10 mouse cellular contexts compared by ENCODE assay signal in the genomic region with DNA sequence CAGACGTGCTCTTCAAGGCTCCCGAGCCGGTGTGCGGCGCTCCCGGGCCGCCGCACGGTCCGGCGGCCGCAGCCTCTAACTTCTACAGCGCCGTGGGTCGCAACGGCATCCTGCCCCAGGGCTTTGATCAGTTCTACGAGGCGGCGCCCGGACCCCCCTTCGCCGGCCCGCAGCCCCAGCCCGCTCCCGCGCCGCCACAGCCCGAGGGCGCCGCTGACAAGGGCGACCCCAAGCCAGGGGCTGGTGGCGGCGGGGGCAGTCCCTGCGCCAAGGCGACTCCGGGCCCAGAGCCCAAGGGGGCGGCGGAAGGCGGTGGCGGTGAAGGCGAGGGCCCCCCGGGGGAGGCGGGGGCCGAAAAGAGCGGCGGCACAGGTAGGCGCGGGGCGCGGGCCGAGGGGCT. TPM values are rescaled to one million over a fixed set of nuclear protein-coding genes. Genes with fewer than 3 reads are reported as not detected.
DNase-seq lines count a peak whose midpoint lies in the region; ATAC-seq and TF ChIP-seq lines count a peak whose summit lies in the region.
"Had no signal": no experiment of that assay in that cellular context is flagged by ENCODE, and none has a peak within 500 bp of the region (broad histone marks: within the 10 kb centered on the region; RNA-seq: fewer than 3 reads in every experiment).

No protein-coding gene starts in this region.

- no peak for TF ChIP-seq CTCF in gastrocnemius, adult 2 months (IDR thresholded peaks at IDR 0.05)
- no peak for TF ChIP-seq CTCF in lung, postnatal 0 days (IDR thresholded peaks at IDR 0.05)

- no peaks in the 10 kb centered on the region for H3K36me3 ChIP-seq in lung, postnatal 0 days (ENCODE audit: insufficient read depth, low read length)
- H3K36me3 ChIP-seq in liver, embryonic 12.5 days: no peaks in the 10 kb centered on the region
- no peaks in the 10 kb centered on the region for H3K36me3 ChIP-seq in stomach, embryonic 16.5 days (ENCODE audit: control insufficient read depth, insufficient read depth, low read length)

- H3K9me3 ChIP-seq in lung, postnatal 0 days (ENCODE audit: low read length): no peaks in the 10 kb centered on the region
- no peaks in the 10 kb centered on the region for H3K9me3 ChIP-seq in liver, embryonic 12.5 days (replicated peaks)
- no peaks in the 10 kb centered on the region for H3K9me3 ChIP-seq in stomach, embryonic 16.5 days (replicated peaks; ENCODE audit: control insufficient read depth, low read length)

- peaks cover 5% of the 10 kb centered on the region; the same call in 1 of the 2 replicates for H3K4me1 ChIP-seq in lung, postnatal 0 days (ENCODE audit: insufficient read depth, low read depth, low read length)
- peaks cover 13% of the 10 kb centered on the region for H3K4me1 ChIP-seq in liver, embryonic 12.5 days
- peaks cover 10% of the 10 kb centered on the region for H3K4me1 ChIP-seq in stomach, embryonic 16.5 days (ENCODE audit: control insufficient read depth, insufficient read depth, low read length)

- peak overlapping the region; percentile 68 for H3K4me3 ChIP-seq in gastrocnemius, adult 2 months
- H3K4me3 ChIP-seq in lung, postnatal 0 days (ENCODE audit: low read depth, low read length): peak overlapping the region; percentile 28
- H3K4me3 ChIP-seq in liver, embryonic 12.5 days: 0 out of 2 replicates have a peak overlapping the region, but pooled peaks have one; percentile 19
- H3K4me3 ChIP-seq in stomach, embryonic 16.5 days (replicated peaks; ENCODE audit: low read length): peak overlapping the region; percentile 21

- WGBS in lung, postnatal 0 days: under 1% methylated on average over 34 of the region's 51 CpGs
- 3% methylated on average over 40 of the region's 51 CpGs for WGBS in liver, embryonic 12.5 days (ENCODE audit: insufficient replicate concordance)
- 2% methylated on average over 35 of the region's 51 CpGs for WGBS in stomach, embryonic 16.5 days

- peaks cover 90% of the 10 kb centered on the region for H3K27me3 ChIP-seq in lung, postnatal 0 days (replicated peaks; ENCODE audit: insufficient read depth, low read length)
- H3K27me3 ChIP-seq in liver, embryonic 12.5 days (replicated peaks): peaks cover 96% of the 10 kb centered on the region
- peaks cover 93% of the 10 kb centered on the region for H3K27me3 ChIP-seq in stomach, embryonic 16.5 days (ENCODE audit: control insufficient read depth, insufficient read depth, low read length)

- intact Hi-C loops in gastrocnemius, adult 2 months (cut with DNase I): no loop called here

- no peak overlapping the region for H3K9ac ChIP-seq in lung, postnatal 0 days (replicated peaks; ENCODE audit: low read depth)
- H3K9ac ChIP-seq in liver, embryonic 12.5 days: no peak overlapping the region
- H3K9ac ChIP-seq in stomach, embryonic 16.5 days (ENCODE audit: low read length): no peak overlapping the region

- no peak overlapping the region for H3K27ac ChIP-seq in gastrocnemius, adult 2 months
- no peak overlapping the region for H3K27ac ChIP-seq in lung, postnatal 0 days (ENCODE audit: low read length)
- H3K27ac ChIP-seq in liver, embryonic 12.5 days: no peak overlapping the region
- no peak overlapping the region for H3K27ac ChIP-seq in stomach, embryonic 16.5 days (ENCODE audit: low read length)

- no peak for TF ChIP-seq EP300 in lung, postnatal 0 days (IDR thresholded peaks at IDR 0.05)

- no peak for ATAC-seq in lung, postnatal 0 days
- no peak for ATAC-seq in liver, embryonic 12.5 days
- ATAC-seq in stomach, embryonic 16.5 days (ENCODE audit: insufficient read depth, low FRiP score): no peak

- H3K4me2 ChIP-seq in lung, postnatal 0 days (replicated peaks; ENCODE audit: low read depth, low read length): peak overlapping the region; percentile 48
- peak overlapping the region; percentile 18; the same call in 1 of the 2 replicates for H3K4me2 ChIP-seq in liver, embryonic 12.5 days
- H3K4me2 ChIP-seq in stomach, embryonic 16.5 days (ENCODE audit: low read depth, low read length): peak overlapping the region; percentile 25; the same call in 1 of the 2 replicates

- no peak for DNase-seq in gastrocnemius, adult 2 months
- no peak for DNase-seq in gastrocnemius, postnatal 25 days
- DNase-seq in lung, postnatal 0 days (ENCODE audit: low spot score): no peak
- DNase-seq in lung, postnatal 14 days: no peak
- no peak for DNase-seq in cerebellum, adult 9-10 months
- DNase-seq in adrenal gland, postnatal 14 days: no peak
- DNase-seq: cerebellum, adult 18-20 months; thymus, postnatal 36 days had no signal

RNA-seq across cellular contexts. Expression of a gene that starts 3.4 kb away (rescaled TPM):
- not detected for total RNA-seq in gastrocnemius, adult 2 months (2021)
- total RNA-seq in gastrocnemius, postnatal 25 days (2021): under 1 TPM in 1 of 2 experiments, not detected in 1; 0.26 TPM
- not detected in 2 replicates for polyA plus RNA-seq in lung, postnatal 0 days (2015; fragmentation: Nextera tagmentation; extraction: Ambion mirVana)
- polyA plus RNA-seq in liver, embryonic 12.5 days (2016; fragmentation: Nextera tagmentation; extraction: Ambion mirVana): not detected in 2 replicates
- 0.17 TPM in 1 of 2 replicates, not detected in the other for polyA plus RNA-seq in stomach, embryonic 16.5 days (2015; fragmentation: Nextera tagmentation; extraction: Ambion mirVana)
- not detected in 2 replicates for total RNA-seq in adrenal gland, postnatal 14 days (2021)

RNA-seq across cellular contexts. Expression of a gene that starts 8.0 kb away (rescaled TPM):
- not detected for total RNA-seq in gastrocnemius, adult 2 months (2021)
- total RNA-seq in gastrocnemius, postnatal 25 days (2021): not detected
- not detected in 2 replicates for polyA plus RNA-seq in lung, postnatal 0 days (2015; fragmentation: Nextera tagmentation; extraction: Ambion mirVana)
- not detected in 2 replicates for polyA plus RNA-seq in liver, embryonic 12.5 days (2016; fragmentation: Nextera tagmentation; extraction: Ambion mirVana)
- polyA plus RNA-seq in stomach, embryonic 16.5 days (2015; fragmentation: Nextera tagmentation; extraction: Ambion mirVana): 0.05 and 0.11 TPM in 2 replicates
- total RNA-seq in adrenal gland, postnatal 14 days (2021): not detected in 2 replicates

RNA-seq across cellular contexts. Expression of a gene that starts 8.9 kb away (rescaled TPM):
- total RNA-seq in gastrocnemius, adult 2 months (2021): 1 to 10 TPM; 4.0 to 4.8 TPM
- total RNA-seq in gastrocnemius, postnatal 25 days (2021): 1 to 10 TPM; 1.5 to 4.5 TPM
- 0.20 TPM in 1 of 2 replicates, not detected in the other for polyA plus RNA-seq in lung, postnatal 0 days (2015; fragmentation: Nextera tagmentation; extraction: Ambion mirVana)
- polyA plus RNA-seq in liver, embryonic 12.5 days (2016; fragmentation: Nextera tagmentation; extraction: Ambion mirVana): not detected in 2 replicates
- polyA plus RNA-seq in stomach, embryonic 16.5 days (2015; fragmentation: Nextera tagmentation; extraction: Ambion mirVana): 0.21 TPM in 1 of 2 replicates, not detected in the other
- 0.71 TPM in 1 of 2 replicates, not detected in the other for total RNA-seq in adrenal gland, postnatal 14 days (2021)

RNA-seq across cellular contexts. Expression of a gene that starts 14.7 kb away (rescaled TPM):
- not detected for total RNA-seq in gastrocnemius, adult 2 months (2021)
- total RNA-seq in gastrocnemius, postnatal 25 days (2021): not detected
- polyA plus RNA-seq in lung, postnatal 0 days (2015; fragmentation: Nextera tagmentation; extraction: Ambion mirVana): not detected in 2 replicates
- 0.10 TPM in 1 of 2 replicates, not detected in the other for polyA plus RNA-seq in liver, embryonic 12.5 days (2016; fragmentation: Nextera tagmentation; extraction: Ambion mirVana)
- 0.20 TPM in 1 of 2 replicates, not detected in the other for polyA plus RNA-seq in stomach, embryonic 16.5 days (2015; fragmentation: Nextera tagmentation; extraction: Ambion mirVana)
- not detected in 2 replicates for total RNA-seq in adrenal gland, postnatal 14 days (2021)

RNA-seq across cellular contexts. Expression of a gene that starts 14.7 kb away (rescaled TPM):
- total RNA-seq in gastrocnemius, adult 2 months (2021): 10 to 100 TPM; 15.8 to 19.1 TPM
- total RNA-seq in gastrocnemius, postnatal 25 days (2021): 10 to 100 TPM in 1 of 2 experiments, 1 to 10 TPM in 1; 5.7 to 14.7 TPM
- polyA plus RNA-seq in lung, postnatal 0 days (2015; fragmentation: Nextera tagmentation; extraction: Ambion mirVana): 0.33 and 0.38 TPM in 2 replicates
- polyA plus RNA-seq in liver, embryonic 12.5 days (2016; fragmentation: Nextera tagmentation; extraction: Ambion mirVana): 0.06 TPM in 1 of 2 replicates, not detected in the other
- 0.41 and 0.53 TPM in 2 replicates for polyA plus RNA-seq in stomach, embryonic 16.5 days (2015; fragmentation: Nextera tagmentation; extraction: Ambion mirVana)
- total RNA-seq in adrenal gland, postnatal 14 days (2021): 3.8 and 5.8 TPM in 2 replicates
